Mouse (Mus musculus) kidney, adult 9 months (tissue): Measurements from ENCODE around the gene Wiz.

Experiments used
- DNase-seq: peaks from one replicate; pipeline ENCODE4 v3.0.0; 2022

Wiz gene

DNA sequence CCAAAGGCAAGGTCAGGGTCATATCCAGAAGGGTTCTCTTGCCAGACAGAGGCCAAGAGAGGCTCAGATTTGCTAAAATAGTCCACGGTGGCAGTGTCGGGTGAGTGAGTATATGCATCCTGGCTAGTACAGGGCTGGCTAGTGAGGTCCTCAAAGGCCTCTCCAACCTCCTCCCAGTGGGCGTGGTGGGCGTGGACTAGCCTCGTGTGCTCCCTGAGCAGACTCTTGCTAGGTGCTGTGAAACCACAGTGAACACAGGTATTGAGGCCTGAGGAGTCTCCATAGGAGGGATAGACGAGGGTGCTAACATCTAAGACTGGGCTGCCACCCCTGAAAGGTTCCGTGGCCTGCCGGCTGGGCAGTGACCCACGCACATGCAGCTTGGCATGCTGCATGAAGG is 12.1 kb downstream of the Wiz start:
- no peak for DNase-seq

DNA sequence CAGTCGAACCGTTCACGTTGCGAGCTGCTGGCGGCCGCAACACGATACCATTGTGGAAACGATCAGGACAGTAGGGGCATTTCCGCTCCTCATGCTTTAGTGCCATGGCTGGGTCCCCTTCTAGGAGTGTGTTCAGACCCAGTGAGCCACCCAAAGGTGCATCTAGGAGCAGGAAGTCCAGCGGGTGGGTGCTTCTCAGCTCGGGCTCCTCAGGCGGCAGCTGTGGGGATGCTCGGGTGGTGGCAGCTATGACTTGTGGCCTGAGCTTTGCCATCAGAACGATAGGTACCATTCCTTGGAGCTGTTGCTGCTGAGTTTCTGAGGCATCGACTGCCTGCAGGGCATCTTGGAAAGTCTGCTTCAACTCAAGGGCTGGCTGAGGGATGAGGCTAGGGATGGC is 12.8 kb downstream of the Wiz start:
- no peak for DNase-seq

DNA sequence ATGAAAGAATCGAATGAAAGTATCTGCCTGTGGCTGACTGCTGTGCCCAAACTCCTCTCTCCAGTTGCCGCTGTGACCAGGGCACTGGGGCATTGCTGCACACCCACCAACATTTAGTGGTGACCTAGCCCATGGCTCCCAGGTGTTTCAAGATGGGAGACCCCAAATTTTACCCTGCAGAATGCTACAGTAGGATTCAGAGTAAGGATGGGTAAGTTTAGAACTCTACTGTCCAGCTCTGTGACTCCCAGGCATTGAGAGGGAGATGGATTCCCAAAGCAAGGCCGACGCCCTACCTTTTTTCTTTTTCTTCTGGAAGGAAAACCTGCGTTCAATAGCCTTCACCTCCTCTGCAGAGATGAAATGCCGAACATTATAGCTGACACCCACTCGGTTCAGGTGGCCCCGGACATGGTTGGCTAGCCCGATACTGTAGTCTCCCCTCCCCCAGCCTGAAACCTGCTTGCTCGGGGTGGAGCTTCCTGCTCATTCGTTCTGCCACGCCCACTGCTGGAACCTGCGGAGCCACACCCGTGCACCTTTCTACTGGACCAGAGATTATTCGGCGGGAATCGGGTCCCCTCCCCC is 20.2 kb downstream of the Wiz start:
- DNase-seq = no peak

DNA sequence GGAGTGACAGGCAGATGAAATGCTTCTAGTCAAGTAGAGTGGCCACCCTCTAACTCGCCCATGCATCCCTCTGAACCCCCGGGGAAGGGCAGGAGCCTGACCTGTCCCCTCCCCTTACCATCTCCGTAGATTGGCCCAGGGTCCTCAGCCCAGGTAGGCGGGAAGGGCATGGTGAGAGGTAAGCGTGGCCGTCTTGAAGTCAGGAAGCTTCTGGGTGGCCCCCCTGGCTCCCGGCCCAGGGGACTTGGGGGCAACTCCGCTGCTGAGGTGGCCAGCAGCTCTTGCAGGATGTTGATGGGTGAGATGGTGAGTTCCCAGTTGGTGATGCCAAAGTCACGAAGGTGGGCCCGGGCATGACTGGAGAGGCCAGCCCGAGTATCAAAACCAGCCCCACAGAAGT is 21.5 kb downstream of the Wiz start:
- DNase-seq = no peak

DNA sequence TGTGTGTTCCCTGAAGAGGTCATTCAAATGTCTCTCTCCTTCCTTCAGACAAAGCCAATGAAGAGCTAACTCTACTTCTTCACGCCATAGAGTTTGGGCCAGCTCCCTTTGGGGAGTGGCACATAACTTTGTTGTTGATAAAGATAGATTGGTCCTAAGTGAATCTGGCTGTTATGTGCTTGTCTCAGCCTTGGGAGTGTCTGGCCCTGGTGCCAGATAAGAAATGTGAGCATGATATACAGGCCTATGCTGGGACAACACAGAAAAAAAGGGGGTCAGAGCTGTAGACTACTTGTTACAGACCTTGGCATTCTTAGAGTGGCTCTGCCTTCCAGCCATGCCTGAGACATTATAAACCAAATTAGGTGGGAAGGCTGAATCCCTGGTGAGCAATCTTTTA is 23.9 kb downstream of the Wiz start:
- no peak for DNase-seq

DNA sequence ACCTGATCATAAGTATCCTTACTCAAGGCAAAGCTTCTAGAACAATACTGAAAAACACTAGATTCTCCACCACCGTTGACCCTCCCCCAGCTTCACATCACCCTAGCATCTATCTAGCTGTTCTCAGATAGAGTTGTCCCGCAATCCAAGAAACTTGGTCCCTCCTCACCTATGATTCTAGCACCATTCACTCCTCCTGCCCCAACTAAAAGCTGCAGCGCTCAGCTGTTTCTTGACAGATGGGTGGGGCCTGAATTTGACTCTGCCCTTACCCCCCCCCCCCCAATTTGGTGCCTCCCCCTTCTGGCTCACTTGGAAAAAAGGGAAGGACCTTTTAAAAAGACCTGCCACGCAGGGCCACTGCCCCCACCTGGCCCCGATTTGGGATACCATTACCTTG is 24.4 kb downstream of the Wiz start:
- no peak for DNase-seq

DNA sequence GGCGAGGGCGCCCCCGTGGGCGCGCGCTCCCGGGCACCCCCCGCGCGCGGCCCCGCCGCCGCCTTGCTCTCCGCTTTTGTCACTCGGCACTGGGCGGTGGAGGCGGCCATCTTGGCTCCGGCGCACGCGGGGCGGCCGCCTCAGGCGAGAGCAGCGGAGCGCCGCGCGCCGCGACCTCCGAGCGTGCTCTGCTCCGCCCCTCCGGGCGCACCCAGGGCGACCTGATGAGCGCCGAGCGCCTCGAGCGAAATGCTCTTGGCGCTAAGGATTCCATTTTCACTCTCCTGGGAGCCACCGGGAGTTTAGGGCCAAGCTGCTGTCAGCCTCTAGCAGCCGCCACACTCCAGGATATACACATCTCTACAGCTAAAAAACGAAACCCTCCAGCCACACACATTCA is 24.9 kb downstream of the Wiz start:
- DNase-seq = peak; percentile 89

DNA sequence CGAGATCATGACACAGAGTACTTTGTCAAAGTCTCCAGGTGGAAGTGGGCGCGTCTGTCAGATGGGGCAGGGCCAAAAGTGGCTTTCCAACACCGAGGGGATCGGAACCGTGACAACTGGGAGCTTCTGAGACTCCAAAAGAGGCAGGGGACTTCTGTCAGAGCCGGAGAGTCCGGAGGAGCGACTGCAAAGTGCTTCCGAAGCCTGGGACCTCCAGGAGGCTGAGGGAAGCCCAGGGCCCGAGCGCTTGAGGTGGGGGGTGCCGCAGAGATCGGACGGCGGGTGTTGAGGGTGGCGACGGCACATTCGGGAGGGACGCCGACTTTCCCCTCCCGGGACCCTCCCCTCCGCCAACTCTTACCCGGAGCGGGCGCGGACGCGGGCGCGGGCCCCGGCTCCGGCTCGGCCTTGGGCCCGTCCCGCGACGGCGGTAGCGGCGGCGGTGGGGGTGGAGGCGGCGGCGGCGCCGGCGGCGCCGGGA is 25.4 kb downstream of the Wiz start:
- DNase-seq = no peak

DNA sequence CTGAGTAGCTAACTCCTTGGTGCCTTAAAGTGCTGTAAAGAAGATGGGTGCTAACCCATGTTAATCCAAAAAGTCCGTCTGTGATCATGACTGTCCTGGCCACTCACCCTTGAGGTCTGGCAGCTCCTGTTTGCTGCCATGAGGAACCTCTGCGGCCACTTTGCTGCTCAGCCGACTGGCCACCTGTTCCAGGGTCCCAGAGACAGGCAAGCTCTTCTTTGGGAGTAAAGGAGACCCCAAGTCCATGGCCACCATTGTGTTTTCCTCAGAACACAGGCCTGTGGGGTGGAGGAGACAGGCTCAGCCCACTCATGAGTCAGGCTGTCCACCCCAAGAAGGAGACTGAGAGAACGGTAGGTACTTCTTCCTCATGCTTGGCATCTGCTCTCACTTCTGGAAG is 26.6 kb downstream of the Wiz start:
- DNase-seq = no peak

DNA sequence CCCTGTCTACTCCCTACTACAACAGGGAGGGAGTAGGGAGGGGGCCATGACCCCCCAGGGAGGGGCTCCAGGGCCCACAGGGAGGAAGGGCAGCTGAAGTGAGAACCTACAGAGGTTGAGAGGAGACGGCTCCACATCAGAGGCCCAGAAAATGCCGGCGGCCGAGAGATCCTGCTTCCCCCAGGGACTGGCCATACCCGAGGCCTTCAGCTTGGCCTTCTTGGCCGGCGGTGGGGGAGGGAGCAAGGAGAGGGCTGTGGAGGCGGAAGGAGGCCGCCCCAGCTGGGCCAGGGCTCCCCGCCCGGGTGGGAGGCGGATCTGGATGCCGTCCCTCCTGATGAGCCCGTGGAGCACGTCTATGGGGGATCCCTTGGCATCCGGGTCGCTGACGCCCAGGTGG is 29.3 kb downstream of the Wiz start:
- DNase-seq = no peak

DNA sequence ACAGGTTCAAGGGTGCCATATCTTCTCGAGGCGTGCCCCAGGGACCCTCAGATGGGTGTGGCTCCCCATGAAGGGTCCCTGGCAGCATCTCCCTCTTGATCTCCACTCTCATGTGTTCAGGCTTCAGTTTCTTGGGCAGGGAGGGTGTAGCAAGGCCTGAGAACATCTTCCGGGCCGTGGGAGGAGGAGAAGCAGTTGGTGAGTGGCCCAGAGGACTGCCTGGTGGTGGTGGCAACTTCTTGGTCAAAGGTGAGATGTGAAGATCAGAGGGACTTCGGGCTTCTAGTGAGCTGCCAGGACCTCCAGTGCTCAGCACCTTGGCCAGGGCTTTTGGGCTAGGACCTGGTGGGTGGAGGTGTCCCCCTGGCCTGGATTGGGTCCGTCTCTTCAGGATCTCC is 30.3 kb downstream of the Wiz start:
- no peak for DNase-seq

DNA sequence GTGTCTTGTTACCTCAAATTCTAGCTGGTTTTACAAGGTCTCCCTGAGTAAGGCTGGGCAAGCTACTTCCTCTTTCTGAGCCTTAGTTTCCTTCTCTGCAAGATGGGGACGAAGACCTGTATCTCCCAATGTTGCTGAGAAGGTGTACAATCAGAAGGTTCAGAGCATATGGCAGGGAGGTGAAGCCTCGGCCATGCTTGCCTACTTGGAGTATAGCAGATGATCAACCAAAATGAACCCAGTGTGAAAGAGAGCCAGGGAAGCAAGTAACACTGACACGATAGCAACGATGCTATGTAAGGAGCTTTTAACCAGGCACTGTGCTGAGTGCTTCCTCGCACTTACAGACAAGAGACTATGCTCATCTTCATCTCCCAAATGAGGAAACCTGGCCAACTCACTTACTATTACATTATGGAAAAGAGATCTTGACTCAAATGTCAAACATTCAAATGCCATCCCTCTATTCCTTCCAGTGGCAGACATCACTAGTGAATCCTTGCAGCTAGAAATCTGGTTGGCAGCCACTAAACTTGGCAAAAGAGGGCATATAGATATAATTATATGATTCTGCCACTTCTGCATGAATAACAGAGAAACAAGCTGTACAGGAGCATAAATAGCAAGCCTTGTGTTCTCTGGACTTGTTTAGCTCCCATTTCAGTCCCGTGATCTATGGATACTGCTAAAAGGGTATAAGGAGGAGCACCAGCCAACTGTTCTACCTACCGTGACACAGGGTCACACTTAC is 30.9 kb downstream of the Wiz start:
- DNase-seq = no peak

DNA sequence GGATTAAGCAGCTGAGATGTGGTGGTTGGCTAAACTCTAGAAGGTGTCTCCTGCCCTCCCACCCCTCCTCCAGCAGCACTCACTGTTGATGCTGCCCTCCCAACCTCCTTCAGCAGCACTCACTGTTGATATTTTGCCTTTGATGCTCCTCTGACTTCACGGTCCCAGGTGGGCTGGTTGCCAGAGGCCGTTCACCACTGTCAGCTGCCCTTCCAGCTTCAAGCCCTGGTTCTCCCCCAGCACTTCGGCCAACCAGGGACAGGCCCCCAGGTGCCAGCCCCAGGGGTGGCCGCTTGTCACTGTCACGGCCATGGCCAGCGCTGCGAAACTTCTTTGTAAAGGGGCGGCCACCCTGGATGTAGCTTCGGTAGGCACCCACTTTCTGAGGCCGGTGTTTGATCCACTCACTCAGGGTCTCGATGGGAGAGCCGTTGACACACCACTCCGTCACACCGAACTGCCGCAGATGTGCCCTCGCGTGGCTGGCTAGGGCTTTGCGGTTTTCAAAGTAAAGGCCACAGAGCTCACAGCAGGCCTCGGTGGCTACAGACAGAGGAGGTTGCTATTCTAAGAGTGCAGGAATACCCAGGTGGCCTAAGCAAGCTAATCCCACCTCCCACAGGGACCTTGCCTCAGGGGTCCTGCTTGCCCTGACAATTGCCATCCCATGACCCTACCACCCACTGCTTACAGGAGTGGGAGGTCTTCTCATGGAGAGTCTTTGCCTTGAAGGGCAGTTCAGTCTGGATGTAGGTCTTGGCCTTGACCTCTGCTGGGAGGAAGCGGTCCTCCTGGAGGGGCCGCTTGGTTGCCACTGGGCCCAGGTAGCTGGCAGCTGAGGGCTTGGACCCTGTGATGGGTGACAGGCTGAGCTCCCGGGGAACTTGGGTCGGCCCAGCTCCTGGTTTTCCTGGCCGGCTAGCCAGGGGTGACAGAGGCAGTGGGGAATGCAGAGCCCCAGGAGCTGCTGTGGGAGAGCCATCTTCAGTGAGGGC is 32.2 kb downstream of the Wiz start:
- no peak for DNase-seq

DNA sequence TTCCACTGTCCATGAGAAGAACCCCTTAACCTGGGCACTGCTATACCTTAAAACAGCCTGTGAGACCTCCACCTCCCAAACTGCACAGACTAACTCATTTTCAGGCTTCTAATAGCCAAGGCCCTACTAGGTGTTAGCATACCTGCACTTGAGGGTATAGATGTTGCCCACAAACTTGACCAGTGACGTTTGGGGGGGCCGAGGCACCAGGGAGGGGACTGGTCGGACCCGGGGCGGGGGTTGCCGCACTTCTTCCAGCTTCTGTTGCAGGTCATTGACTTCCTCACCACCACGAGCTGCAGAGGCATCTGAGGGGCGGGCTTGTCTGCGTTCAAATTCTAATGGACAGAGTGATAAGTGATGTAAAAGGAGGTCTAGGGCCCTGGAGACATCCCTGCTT is 33.0 kb downstream of the Wiz start:
- DNase-seq = no peak

DNA sequence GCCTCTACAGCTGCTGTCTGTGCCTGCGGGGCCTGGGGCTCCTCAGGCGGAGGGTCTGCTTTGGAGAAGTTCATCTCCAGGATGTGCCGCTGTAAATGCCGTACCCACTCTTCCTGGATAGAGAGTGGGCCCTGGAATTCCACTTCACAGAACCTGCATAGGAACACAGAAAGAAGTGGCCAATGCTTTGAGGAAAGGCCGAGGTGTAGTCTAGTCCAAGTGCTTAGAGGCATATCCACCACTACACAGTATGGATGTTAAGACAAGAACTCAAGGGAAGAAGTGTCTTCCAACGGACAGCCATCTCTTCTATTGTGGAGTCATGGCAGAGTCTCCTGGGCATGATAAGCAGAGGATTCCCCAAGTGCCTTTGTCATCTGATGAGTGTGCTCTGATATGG is 34.2 kb downstream of the Wiz start:
- no peak for DNase-seq

DNA sequence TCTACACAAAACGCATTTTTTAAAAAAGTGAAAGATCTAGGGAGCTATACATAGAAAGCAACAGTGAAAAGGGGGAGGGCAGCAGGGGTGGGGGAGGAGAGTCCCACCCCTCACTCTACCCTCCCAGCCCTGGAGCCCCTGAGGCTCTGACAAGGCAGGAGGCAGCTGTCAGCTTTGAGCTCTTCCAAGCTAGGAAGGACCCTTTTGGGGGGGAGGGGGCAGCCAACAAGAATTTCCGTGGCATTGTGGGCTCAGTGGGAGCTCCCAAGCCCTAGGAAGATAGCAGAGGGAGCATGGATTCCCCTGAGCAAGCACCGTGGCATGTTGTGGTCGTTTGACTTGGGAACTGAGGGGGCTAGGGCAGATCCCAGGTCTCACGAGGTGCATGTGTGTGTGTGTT is 35.0 kb downstream of the Wiz start:
- DNase-seq = no peak

DNA sequence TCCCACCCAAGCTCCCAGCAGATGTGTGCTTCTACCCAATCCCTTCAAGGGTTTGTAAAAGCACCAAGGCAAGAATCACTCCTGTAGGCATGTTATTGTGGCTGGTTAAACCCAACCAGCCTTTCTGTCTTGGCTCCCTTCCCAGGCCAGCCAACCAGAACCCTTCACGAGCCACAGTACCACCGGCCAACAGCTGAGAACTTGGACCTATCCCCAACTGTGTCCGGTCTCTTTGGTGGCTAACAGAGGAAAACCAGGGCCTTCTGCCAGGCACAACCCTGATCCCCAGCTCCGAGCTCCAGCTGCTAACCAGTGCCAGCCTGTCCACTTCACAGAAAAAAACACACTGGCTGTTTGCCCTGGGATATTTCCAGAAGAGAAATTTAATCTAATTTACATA is 35.5 kb downstream of the Wiz start:
- peak; percentile 98 for DNase-seq

DNA sequence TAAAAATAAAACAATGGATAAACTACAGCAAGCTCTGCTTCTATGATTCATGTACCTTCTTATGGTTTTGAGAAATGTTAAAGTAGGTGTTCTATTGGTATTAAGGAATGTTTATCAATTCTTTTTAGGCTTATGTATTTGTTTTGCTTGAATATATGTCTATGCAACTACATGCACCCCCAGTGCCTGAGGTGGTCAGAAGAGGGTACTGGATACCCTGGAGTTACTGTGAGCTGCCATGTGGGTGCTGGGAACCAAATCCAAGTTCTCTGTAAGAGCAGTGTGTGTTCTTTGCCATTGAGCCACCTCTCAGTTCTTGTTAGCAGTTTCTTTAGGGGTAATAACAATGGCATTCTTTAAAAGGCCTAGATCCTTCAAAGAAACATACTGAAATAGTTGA is 37.5 kb downstream of the Wiz start:
- DNase-seq = no peak

DNA sequence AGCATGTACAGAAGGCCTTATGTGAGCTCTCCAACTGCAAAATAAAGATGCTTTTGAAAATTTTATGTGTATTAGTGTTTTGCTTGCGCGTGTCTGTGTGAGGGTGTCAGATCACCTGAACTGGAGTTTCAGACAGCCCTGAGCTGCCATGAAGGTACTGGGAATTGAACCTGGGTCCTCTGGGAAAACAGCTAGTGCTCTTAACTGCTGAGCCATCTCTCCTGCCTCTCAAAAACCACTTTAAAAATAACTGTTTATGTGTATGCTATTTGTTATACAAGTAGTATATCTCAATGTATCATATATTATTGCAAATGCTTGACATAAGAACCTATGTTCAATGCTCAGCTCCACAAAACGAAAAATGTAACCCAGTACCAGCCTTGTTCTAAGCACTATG is 38.0 kb downstream of the Wiz start:
- DNase-seq = no peak

DNA sequence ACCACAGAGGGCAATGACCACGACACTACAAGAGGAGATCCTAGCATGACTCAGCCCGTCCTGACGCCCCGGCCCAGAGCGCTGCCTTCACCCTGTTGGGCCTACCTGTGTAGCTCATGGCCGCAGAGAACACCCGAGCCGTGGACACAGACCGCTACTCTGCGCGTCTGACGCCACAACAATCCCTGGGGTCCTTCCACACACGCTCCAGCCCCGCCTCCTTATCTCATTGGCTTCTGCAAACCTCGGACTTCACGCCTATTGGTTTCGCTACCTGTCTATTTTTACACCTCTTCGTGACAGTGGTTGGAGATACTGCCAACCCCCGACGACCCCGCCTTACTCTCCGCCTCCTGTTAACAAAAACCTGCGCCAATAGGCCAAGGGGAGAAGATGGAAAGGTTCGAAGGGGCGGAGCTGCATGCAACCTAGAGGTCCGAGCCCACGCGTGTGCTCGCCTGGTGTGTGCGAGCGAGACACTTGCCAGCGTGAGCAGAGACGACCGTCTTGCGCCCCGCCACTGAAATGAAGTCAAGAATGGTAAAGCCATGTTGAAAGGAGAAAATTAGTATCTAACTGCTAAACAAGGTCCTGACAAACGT is 38.8 kb downstream of the Wiz start, which contains the start of gene Akap8l:
Gene Akap8l (minus strand): TSS at position 226 of the 602 bp plus-strand sequence.
- peak; percentile 99 for DNase-seq

DNA sequence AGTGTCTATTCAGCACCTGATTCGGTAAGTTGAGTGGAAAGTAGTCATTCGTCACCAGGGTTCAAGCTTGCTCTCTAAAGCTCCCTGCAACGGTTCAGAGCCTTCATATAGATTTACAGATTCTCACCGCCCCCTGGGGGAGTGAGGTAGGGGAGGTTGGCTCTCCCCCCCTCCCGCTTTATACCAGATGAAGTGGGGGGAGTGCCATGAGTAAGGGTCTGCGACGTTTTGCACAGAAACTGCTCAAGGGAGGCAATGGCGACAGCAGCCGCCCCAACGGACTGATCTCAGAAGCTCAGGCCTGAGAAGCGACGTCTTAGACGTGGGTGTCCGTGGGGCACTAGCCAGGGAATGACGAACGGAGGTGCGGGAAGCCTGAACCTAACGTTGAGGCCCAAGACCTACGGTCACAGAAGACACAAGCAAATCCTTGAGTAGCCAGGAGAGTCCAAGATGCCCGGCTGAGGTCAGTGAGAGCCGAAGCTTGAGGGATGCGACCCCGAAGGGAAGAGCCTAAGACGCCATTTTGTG is 39.3 kb downstream of the Wiz start:
- DNase-seq = no peak

DNA sequence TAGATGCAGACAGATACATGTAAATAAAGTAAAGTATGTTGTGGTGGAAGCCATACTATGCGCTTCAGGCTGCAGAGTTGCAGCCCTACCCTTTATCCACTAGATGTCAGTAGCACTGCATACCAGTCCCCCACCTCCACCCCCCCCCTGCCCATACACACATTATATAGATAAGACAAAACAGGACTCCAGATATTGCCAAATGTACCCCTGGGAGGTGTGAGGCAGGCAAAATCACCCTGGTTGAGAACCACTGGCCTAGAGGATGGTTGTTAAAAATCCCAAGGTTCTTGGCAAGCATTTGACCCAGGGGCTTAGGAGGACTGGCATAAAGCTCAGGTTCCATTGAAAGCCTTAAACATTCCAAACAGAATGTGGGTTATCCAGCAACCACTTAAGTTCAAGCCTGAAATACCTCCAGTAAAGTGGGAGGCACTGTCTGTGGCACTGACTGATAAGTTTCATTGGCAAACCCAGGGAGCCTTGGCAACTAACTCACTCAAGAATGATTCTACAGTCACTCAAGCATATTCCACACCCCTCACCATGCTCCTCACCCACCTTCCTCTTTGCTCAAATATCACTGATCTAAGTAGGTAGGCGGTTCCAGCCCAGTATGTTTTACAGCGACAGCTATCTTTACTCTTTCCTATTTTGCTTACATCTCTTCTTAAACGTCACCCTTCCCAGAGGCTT is 40.1 kb downstream of the Wiz start:
- peak; percentile 42 for DNase-seq
